Mouse (Mus musculus) thymus, postnatal 0 days (tissue): ENCODE measurements around the gene Arid5a. TPM values are rescaled to one million over a fixed set of nuclear protein-coding genes. Genes with fewer than 3 reads are reported as not detected.

Experiments used
- DNase-seq: peaks from one replicate; pipeline ENCODE4 v3.0.0-alpha.2; 2015; ENCODE audit warnings: low spot score
- polyA plus RNA-seq: library from polyadenylated mRNA; unstranded; fragments of >200 nt; fragmentation: Nextera tagmentation; extraction: Ambion mirVana; gene quantifications from 2 replicates; pipeline ENCODE4 v1.2.1, GENCODE M21; 2015

The Arid5a gene
- 34.9 and 35.4 TPM in 2 replicates for polyA plus RNA-seq

DNA sequence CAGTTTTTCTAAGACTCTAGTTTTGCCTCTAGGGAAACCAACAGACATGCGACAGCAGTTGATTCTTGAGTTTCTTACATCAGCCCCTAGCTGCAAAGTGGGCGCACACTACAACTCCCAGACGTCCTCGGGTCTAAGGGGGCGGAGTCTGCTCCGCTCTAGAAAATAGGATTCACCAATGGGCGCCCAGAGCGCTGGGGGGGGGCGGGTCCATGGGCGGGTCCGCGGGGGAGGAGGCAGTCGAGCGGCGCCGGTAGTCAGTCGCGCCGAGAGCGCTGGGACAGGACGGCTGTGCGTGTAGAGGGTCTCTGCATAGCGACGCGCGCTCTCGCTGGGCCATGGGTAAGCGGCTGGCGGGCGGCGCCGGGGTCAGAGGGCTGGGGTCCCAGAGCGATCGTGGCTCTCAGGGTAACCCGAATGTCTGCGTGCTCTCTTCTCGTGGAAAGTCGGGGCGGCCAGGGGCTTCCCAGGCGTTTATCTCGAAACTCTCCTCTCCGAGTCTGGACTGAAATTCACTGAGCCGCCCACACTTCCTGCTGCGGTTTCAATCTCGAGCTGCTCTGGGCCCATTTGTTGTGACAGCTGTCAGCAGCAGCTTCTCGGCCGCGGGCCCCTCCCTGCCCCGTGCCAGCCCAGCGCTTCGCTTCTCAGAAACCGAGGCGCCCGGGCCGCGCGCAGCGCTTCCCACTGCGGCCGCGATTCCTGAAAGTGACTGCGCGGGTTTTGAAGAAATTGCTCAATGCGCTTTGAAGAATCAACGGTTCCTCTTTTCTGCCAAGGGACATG is at the start of gene Arid5a:
Gene Arid5a (plus strand): TSS at position 239 of the 786 bp plus-strand sequence.
- DNase-seq = peak; percentile 96

GRCm38 (mm10) chr1:36258631-36259030 is 48.9 kb upstream of the Arid5a start:
- DNase-seq = no peak

- DNase-seq = no peak
Measured at GRCm38 (mm10) chr1:36259281-36259680, 48.3 kb upstream of the Arid5a start.

GRCm38 (mm10) chr1:36260418-36260817 is 47.1 kb upstream of the Arid5a start:
- DNase-seq = no peak

DNA sequence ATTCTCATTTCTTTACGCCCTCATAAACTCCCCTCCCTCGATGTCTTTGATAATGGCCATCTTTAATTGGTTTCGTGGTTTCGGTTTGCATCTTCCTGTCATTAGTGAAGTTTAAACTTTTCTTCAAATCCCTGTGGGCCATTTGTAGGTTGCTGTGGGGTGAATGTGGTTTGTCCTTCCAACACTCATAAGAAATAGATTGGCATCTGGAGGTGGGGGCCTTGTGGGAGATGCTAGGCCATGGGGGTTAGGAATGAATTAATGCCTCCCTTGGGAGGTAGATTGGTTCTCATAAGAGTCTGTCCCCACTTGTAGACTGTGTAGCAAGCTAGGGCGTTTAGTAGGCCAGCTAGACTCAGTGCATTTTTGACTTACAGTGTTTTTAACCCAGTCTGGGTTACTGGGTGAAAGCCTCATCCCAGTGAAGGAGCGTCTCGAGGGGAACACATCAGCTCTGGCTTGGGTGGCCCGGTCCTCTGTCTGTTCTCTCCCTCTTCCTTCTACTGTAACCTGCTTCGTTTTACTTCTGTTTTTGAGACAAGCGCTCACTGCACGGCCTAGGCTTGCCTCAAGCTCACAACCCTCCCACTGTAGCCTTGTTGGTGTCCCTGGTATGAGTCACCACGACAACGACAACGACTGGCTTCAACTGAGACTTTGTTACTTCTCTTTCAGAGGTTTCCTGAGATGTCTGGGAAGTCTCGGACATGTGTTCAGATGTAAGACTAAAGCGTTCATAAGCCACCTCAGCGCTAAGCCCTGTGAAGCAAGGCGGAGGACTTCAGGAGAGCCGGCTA is 45.6 kb upstream of the Arid5a start:
- no peak for DNase-seq

- DNase-seq = peak; percentile 90
Measured at GRCm38 (mm10) chr1:36263833-36264488, 43.6 kb upstream of the Arid5a start.

DNA sequence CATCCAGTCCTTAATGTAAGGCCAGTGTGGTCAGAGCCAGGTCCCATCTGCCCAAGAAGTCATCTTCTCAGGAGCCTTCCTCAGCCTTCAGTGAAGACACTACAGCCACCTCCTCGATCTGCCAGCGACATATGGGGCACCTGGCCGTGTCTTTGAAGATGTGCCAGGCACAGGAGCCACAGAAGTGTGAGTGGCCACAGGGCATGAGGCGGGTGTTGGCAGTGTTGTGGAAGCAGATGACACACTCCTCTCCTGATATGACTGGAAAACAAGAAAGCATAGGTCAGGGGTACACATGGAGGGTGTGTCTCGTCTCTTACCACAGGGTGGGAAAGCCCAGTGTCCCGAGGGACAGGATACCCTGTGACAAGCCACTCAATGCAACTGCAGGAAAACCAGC is 41.2 kb upstream of the Arid5a start:
- DNase-seq = no peak

DNA sequence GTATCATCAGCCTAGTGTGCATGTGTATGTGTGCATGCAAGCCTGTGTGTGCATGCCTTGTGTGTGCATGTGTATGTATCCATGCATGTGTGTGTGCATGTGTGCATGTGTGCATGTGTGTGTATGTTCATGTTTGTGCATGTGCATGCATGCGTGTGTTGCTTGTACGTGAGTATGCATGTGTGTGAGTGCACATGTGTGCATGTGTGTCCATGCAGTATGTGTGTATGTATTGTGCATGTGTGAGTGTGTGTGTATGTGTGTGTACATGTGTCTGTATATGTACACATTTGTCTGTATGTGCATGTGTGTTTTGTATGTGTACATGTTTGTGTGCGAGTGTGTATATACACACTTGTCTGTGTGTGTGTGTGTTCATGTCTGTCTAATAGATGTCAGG is 39.9 kb upstream of the Arid5a start:
- DNase-seq = no peak

DNA sequence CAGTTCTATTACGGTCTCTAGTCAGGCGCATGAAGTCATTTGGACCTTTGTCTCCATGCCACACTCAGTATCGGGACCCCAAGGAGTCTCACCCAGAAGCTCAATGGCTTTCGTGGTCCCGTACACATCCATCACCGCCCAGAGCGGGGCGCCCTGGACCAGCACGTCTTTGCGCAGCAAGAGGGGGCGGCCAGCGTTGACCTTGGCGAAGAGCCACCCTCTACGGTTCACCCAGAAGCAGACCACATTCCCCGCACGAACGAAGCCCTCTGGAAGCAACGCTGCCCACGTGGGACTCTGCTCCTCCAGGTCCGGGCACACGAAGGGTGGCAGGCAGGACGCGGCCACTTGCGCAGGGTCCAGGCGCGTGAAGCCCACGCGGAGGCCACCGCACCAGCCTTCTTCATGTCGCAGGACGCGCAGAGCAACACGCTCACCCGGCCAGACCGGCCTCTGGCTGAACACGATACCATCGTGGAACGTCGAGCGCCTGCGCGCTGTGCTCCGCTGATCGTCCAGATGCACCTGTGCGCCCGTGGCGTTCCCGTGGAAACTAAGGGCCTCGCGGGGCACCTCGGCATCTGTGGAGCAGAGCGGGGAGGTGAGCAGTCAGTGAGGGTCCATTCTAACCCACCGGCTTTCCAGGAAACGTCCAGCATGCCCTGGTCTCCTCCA is 38.3 kb upstream of the Arid5a start:
- no peak for DNase-seq

GRCm38 (mm10) chr1:36270666-36271065 is 36.9 kb upstream of the Arid5a start:
- no peak for DNase-seq

DNA sequence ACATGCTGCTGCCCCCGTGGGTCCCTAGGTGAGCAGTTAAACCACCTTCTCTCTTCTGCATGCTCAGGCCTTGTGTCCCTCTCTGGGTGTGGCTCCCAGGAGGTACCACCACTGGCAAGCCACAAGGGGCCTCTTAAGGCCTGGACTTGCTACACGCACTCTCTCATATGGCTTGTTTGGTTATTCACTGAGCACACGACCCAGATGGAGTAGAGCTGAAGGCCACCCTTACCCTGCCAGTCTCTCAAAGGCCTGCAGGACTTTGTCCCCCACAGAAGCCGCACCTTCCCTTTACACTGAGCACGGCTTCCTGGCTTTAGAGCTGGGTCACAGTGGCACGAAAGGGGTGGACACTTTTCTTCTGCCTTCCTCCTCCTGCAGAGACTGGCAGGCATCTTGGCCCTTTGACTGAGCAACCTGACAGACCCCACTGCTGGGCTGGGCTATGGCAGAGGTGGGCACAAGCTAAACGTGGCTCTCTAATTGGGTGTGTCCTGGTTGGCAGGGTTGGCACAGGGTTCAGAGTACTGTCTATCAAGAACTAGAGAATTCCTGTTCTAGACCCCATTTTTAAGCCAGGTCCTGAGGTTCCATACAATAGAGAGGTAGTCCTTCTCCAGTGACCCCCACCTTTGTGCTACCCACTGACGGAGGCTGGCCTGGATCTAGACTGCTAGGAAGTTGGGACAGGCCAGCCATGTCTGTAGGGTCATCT is 35.9 kb upstream of the Arid5a start:
- DNase-seq = no peak

DNA sequence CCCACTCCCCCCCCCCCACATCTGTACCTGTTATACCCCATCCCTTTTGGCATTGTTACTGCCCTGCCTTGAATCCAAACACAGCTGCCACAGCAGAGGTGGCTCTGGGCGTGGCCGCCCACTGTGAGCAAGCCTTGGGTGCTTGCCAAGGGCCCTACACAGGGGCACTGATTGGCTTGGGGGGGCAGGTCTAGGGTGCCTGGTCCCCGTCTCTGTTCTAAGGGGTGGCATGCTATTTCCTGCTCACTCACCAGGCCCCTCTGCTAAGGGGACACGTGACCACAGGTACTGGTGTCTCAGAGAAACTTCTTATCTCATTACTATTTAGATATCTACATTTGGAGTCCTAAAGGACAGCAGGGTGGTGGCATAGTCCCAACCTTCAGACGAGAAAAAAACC is 35.0 kb upstream of the Arid5a start:
- no peak for DNase-seq

DNA sequence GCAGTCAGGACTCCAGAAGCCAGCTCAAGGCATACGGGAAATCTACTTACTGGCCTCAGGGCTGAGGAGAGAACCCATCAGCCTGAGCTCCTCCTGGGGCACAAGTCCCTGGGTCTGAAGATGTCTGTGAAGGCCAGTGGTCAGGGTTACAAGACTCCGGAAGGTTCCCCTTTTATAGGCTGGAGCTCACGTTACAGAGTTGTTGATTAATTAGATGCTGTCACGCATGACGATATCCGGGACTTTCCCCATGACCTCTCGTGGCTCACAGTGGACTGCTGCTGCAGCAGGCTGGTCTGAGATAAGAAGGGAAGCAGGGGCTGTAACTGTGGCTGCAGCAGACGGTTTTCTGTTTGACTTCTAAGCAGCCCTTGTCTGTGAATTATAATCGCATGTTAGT is 34.2 kb upstream of the Arid5a start:
- DNase-seq = no peak

- no peak for DNase-seq
Measured at GRCm38 (mm10) chr1:36274455-36274854, 33.1 kb upstream of the Arid5a start, which contains the start of gene Neurl3. Neurl3 (minus strand) TSS chr1:36274679.

DNA sequence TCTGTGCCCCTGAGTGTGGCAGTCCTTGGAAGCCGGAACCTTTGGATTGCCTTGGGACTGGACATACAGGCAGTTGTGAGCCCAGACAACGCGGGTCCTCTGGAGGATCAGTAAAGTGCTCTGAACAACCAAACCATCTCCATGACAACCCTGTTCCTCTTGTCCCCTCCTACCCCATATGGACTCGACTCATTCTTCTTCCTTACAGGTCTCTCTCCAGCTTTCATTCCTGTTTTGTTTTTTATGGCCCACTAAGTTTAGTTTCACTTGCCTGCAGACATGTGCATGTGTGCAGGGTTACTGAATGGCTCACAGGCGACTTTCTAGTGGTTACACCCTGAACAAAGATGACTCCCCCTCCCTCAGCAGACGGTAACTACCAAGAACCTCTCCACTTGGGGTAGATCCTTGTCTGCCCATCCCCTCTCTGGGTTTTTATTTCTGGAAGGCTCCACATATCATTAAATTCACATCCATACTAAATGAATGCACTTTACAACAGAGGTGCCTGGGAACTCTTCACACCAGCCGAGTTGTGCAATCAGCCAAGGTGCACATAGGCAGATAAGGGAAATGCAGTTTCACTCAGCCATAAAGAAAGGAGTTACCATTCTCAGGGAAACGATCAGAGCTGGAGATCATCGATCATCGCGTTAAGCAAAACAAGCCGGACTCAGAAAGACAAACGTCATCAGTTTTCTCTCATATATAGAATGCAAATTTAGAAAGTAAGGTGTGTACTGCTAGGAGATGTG is 31.7 kb upstream of the Arid5a start:
- DNase-seq = no peak

DNA sequence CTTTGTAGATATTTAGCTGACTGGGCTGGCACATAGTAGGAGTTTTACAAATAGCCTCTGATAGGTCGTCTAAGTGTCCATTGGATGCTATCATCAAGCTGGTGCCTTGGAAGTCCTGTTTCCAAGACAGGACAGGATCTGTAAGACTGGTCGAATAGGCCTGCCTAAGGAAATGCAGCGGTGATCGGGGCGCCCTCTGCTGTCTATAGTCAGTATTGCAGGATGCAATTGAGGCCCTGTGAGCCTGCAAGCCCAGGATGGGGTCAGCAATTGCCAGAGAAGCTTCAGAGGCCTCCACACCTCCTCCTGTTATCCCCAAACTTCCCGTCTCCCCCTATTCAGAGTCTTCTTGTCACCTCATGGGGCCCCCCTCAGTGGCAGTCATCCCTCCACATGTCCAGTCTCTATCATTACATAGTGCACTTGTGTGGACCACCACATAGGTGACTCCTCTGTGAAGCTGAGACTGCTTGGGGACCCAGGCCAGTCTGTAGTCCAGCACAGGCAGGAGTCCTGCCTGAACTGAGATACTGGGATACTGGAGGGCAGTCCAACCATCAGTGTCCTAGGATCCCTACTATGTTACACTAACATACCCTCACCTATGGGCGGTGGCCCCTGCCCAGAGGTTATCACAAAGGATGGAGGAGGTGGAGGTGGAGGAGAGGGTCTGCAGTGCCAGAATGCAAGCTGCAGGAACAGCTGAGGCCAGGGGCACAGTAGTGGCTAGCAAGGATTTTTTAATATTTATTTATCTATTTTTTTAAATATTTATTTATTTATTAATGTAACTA is 30.1 kb upstream of the Arid5a start:
- peak; percentile 80 for DNase-seq

DNA sequence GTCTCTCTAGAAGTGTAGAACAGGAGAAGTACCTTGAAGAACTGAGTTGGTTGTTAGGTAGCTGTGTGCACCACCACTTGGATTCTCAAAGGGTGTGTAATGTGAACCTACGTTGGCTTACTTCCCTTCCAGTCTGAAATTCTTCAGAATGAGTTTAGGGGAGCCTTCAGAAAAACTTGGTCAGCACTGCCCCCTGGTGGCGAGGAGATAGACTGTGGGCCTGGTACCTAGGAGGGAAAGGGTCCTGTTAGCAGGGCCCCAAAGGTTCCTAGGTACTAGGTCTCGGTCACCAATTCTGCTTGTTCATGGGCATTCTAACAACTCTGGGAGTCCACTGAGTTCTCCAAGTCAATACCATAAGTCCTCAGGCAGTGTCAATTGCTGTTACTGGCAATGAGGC is 28.3 kb upstream of the Arid5a start:
- peak; percentile 91 for DNase-seq

DNA sequence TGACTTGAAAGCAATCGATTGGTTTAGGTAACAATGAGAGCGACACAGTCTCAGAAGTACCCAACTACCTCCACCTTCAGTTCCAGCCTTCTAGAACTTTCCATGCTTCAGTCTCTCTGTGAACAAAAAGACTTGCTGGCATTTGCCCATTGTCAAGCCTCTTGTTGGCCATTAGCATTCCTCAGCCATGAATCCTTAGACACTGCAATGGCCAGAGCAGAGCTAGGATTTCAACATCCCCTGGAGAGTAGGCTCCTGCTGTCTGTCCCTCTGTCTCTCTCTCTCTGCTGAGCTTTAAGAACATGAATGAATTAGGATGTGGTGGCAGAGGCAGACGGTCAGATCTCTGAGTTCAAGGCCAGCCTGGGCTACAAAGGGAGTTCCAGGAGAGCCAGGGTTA is 26.6 kb upstream of the Arid5a start:
- DNase-seq = no peak

GRCm38 (mm10) chr1:36281849-36282248 is 25.7 kb upstream of the Arid5a start:
- DNase-seq = peak; percentile 73
